In the genomic region with DNA sequence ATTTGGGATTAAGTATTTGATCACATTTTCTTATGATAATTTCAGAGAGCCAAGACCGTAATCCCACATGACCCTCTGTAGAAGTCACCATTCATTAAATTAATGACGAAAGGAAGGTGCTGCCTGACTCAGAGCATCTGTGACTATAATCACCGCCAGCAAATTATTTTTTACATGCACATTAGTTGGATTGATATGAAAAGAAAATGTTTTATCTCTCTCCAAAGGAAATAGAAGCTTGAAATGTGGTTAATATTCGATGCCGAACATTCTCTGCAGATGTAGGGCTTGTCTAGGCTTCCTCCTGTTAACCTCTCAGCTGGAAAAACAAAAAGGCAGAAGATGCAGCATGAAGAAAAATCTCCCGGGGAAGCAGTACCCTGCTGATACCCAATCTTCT, we compare ENCODE assay signal across 10 mouse cellular contexts. TPM values are rescaled to one million over a fixed set of nuclear protein-coding genes. Genes with fewer than 3 reads are reported as not detected.
DNase-seq lines count a peak whose midpoint lies in the region; ATAC-seq and TF ChIP-seq lines count a peak whose summit lies in the region.
"Had no signal": no experiment of that assay in that cellular context is flagged by ENCODE, and none has a peak within 500 bp of the region (broad histone marks: within the 10 kb centered on the region; RNA-seq: fewer than 3 reads in every experiment).

No protein-coding gene starts in this region.

- WGBS in heart, embryonic 11.5 days (ENCODE audit: insufficient replicate concordance): 72% methylated on average over 6 of the region's 6 CpGs
- 47% methylated on average over 6 of the region's 6 CpGs for WGBS in lung, postnatal 0 days
- 34% methylated on average over 6 of the region's 6 CpGs for WGBS in hindbrain, postnatal 0 days
- WGBS in stomach, postnatal 0 days: 57% methylated on average over 6 of the region's 6 CpGs

- H3K4me3 ChIP-seq in heart, embryonic 11.5 days (ENCODE audit: low read depth, low read length): no peak overlapping the region
- H3K4me3 ChIP-seq in lung, postnatal 0 days (ENCODE audit: low read depth, low read length): no peak overlapping the region
- no peak overlapping the region for H3K4me3 ChIP-seq in hindbrain, postnatal 0 days (ENCODE audit: low read length)
- no peak overlapping the region for H3K4me3 ChIP-seq in stomach, postnatal 0 days (ENCODE audit: low read depth, low read length)
- H3K4me3 ChIP-seq: limb, embryonic 13.5 days had no signal

- H3K36me3 ChIP-seq in heart, embryonic 11.5 days (ENCODE audit: control insufficient read depth, insufficient read depth, low read length): no peaks in the 10 kb centered on the region
- no peaks in the 10 kb centered on the region for H3K36me3 ChIP-seq in lung, postnatal 0 days (ENCODE audit: insufficient read depth, low read length)
- H3K36me3 ChIP-seq in hindbrain, postnatal 0 days (ENCODE audit: insufficient read depth, low read length): no peaks in the 10 kb centered on the region
- no peaks in the 10 kb centered on the region for H3K36me3 ChIP-seq in stomach, postnatal 0 days (ENCODE audit: control insufficient read depth, insufficient read depth, low read length)
- H3K36me3 ChIP-seq: limb, embryonic 13.5 days had no signal

- no peak overlapping the region for H3K27ac ChIP-seq in heart, embryonic 11.5 days (ENCODE audit: low read depth, low read length)
- H3K27ac ChIP-seq in lung, postnatal 0 days (ENCODE audit: low read length): peak overlapping the region; percentile 48
- no peak overlapping the region for H3K27ac ChIP-seq in hindbrain, postnatal 0 days
- H3K27ac ChIP-seq in stomach, postnatal 0 days (replicated peaks): 0 out of 2 replicates have a peak overlapping the region, but pooled peaks have one; percentile 0
- H3K27ac ChIP-seq: limb, embryonic 13.5 days had no signal

- peak overlapping the region; percentile 27; the same call in 1 of the 2 replicates for H3K4me2 ChIP-seq in heart, embryonic 11.5 days
- H3K4me2 ChIP-seq in lung, postnatal 0 days (replicated peaks; ENCODE audit: low read depth, low read length): 0 out of 2 replicates have a peak overlapping the region, but pooled peaks have one; percentile 3
- H3K4me2 ChIP-seq in hindbrain, postnatal 0 days (ENCODE audit: low read depth, low read length): peak overlapping the region; percentile 17; the same call in 1 of the 2 replicates
- no peak overlapping the region for H3K4me2 ChIP-seq in stomach, postnatal 0 days (replicated peaks; ENCODE audit: low read depth)
- H3K4me2 ChIP-seq: limb, embryonic 13.5 days had no signal

- no peak for ATAC-seq in heart, embryonic 11.5 days (replicated peaks; ENCODE audit: insufficient number of reproducible peaks, low FRiP score, low TSS enrichment)
- no peak for ATAC-seq in lung, postnatal 0 days
- no peak for ATAC-seq in hindbrain, postnatal 0 days
- no peak for ATAC-seq in stomach, postnatal 0 days (ENCODE audit: low FRiP score, low TSS enrichment)

- no peak for TF ChIP-seq CTCF in lung, postnatal 0 days (IDR thresholded peaks at IDR 0.05)
- no peak for TF ChIP-seq CTCF in hindbrain, postnatal 0 days (IDR thresholded peaks at IDR 0.05; ENCODE audit: low read depth)
- TF ChIP-seq CTCF in stomach, postnatal 0 days (IDR thresholded peaks at IDR 0.05; ENCODE audit: low read depth): no peak

- intact Hi-C loops in heart, postnatal 10 days (cut with DNase I): no loop called here

- TF ChIP-seq EP300 in lung, postnatal 0 days (IDR thresholded peaks at IDR 0.05): no peak
- no peak for TF ChIP-seq EP300 in stomach, postnatal 0 days (optimal IDR thresholded peaks at IDR 0.05)

- H3K4me1 ChIP-seq in heart, embryonic 11.5 days (ENCODE audit: control insufficient read depth, insufficient read depth, low read length): peaks cover 8% of the 10 kb centered on the region
- peaks cover 2% of the 10 kb centered on the region; the same call in 1 of the 2 replicates for H3K4me1 ChIP-seq in lung, postnatal 0 days (ENCODE audit: insufficient read depth, low read depth, low read length)
- 0 out of 2 replicates have a peak, but pooled peaks cover 10% of the 10 kb centered on the region for H3K4me1 ChIP-seq in hindbrain, postnatal 0 days (ENCODE audit: insufficient read depth, low read length)
- H3K4me1 ChIP-seq in stomach, postnatal 0 days (replicated peaks; ENCODE audit: control insufficient read depth, insufficient read depth): no peaks in the 10 kb centered on the region

- no peak overlapping the region for H3K9ac ChIP-seq in heart, embryonic 11.5 days (ENCODE audit: low read depth, low read length)
- no peak overlapping the region for H3K9ac ChIP-seq in lung, postnatal 0 days (replicated peaks; ENCODE audit: low read depth)
- no peak overlapping the region for H3K9ac ChIP-seq in hindbrain, postnatal 0 days (replicated peaks; ENCODE audit: low read length)
- H3K9ac ChIP-seq in stomach, postnatal 0 days (ENCODE audit: low read length): no peak overlapping the region
- H3K9ac ChIP-seq: limb, embryonic 13.5 days had no signal

- no peaks in the 10 kb centered on the region for H3K9me3 ChIP-seq in heart, embryonic 11.5 days (replicated peaks; ENCODE audit: control insufficient read depth, low read length)
- H3K9me3 ChIP-seq in lung, postnatal 0 days (ENCODE audit: low read length): no peaks in the 10 kb centered on the region
- no peaks in the 10 kb centered on the region for H3K9me3 ChIP-seq in hindbrain, postnatal 0 days (ENCODE audit: low read length)
- no peaks in the 10 kb centered on the region for H3K9me3 ChIP-seq in stomach, postnatal 0 days (ENCODE audit: control insufficient read depth, low read length)
- H3K9me3 ChIP-seq: limb, embryonic 13.5 days had no signal

- no peaks in the 10 kb centered on the region for H3K27me3 ChIP-seq in heart, embryonic 11.5 days (ENCODE audit: control insufficient read depth, insufficient read depth, low read length)
- H3K27me3 ChIP-seq in lung, postnatal 0 days (replicated peaks; ENCODE audit: insufficient read depth, low read length): no peaks in the 10 kb centered on the region
- H3K27me3 ChIP-seq in hindbrain, postnatal 0 days (ENCODE audit: insufficient read depth, low read length): no peaks in the 10 kb centered on the region
- H3K27me3 ChIP-seq in stomach, postnatal 0 days (ENCODE audit: control insufficient read depth, insufficient read depth, low read length): no peaks in the 10 kb centered on the region
- H3K27me3 ChIP-seq: limb, embryonic 13.5 days had no signal

- no peak for DNase-seq in heart, postnatal 10 days
- no peak for DNase-seq in lung, postnatal 0 days (ENCODE audit: low spot score)
- DNase-seq in lung, postnatal 25 days (ENCODE audit: low spot score): no peak
- DNase-seq in hindbrain, postnatal 0 days (ENCODE audit: low spot score): no peak
- DNase-seq in stomach, postnatal 0 days (ENCODE audit: low spot score): no peak
- DNase-seq in spleen, postnatal 10 days (ENCODE audit: low spot score in 2 of 2): no peak
- DNase-seq in gastrocnemius, postnatal 4 days (ENCODE audit: low spot score in 2 of 2): no peak
- DNase-seq: thymus, postnatal 14 days had no signal

RNA-seq across cellular contexts. Expression of gene Echdc3, which starts 54.2 kb away (rescaled TPM):
- polyA plus RNA-seq in heart, embryonic 11.5 days (2014; fragmentation: Nextera tagmentation; extraction: Ambion mirVana): 6.7 and 8.8 TPM in 2 replicates
- 10 to 100 TPM; 13.8 to 16.6 TPM for total RNA-seq in heart, postnatal 10 days (2021)
- 12.0 and 15.1 TPM in 2 replicates for polyA plus RNA-seq in lung, postnatal 0 days (2015; fragmentation: Nextera tagmentation; extraction: Ambion mirVana)
- 1.5 and 1.6 TPM in 2 replicates for total RNA-seq in hindbrain, postnatal 0 days (2014; rRNA removed)
- 1.5 and 1.7 TPM in 2 replicates for polyA plus RNA-seq in hindbrain, postnatal 0 days (2015; fragmentation: Nextera tagmentation; extraction: Ambion mirVana)
- polyA plus RNA-seq in stomach, postnatal 0 days (2015; fragmentation: Nextera tagmentation; extraction: Ambion mirVana): 8.1 and 9.1 TPM in 2 replicates
- total RNA-seq in gastrocnemius, postnatal 4 days (2021): 1 to 10 TPM; 6.7 to 6.8 TPM

RNA-seq across cellular contexts. Expression of gene Usp6nl, which starts 55.4 kb away (rescaled TPM):
- 7.5 and 8.1 TPM in 2 replicates for polyA plus RNA-seq in heart, embryonic 11.5 days (2014; fragmentation: Nextera tagmentation; extraction: Ambion mirVana)
- total RNA-seq in heart, postnatal 10 days (2021): 10 to 100 TPM; 13.6 to 14.6 TPM
- polyA plus RNA-seq in lung, postnatal 0 days (2015; fragmentation: Nextera tagmentation; extraction: Ambion mirVana): 9.5 and 11.0 TPM in 2 replicates
- total RNA-seq in hindbrain, postnatal 0 days (2014; rRNA removed): 16.8 and 24.0 TPM in 2 replicates
- 6.9 and 7.8 TPM in 2 replicates for polyA plus RNA-seq in hindbrain, postnatal 0 days (2015; fragmentation: Nextera tagmentation; extraction: Ambion mirVana)
- 7.4 and 8.9 TPM in 2 replicates for polyA plus RNA-seq in stomach, postnatal 0 days (2015; fragmentation: Nextera tagmentation; extraction: Ambion mirVana)
- 10 to 100 TPM; 11.6 to 14.8 TPM for total RNA-seq in gastrocnemius, postnatal 4 days (2021)

Comparison
In these comparisons a context has a peak if more than half of its experiments do, and no peak if none do; other contexts are left out.
1. H3K27ac ChIP-seq: peak in lung, postnatal 0 days (single experiment) and stomach, postnatal 0 days (single experiment); none in heart, embryonic 11.5 days (single experiment) and hindbrain, postnatal 0 days (single experiment).